Mouse (Mus musculus): ENCODE measurements at regions not wholly inside any gene's neighbourhood (a gene's known extent, or its start where the extent isn't known, plus 50 kb on each side); places are given as distances from the start of the nearest gene placed in this dataset.

DNA sequence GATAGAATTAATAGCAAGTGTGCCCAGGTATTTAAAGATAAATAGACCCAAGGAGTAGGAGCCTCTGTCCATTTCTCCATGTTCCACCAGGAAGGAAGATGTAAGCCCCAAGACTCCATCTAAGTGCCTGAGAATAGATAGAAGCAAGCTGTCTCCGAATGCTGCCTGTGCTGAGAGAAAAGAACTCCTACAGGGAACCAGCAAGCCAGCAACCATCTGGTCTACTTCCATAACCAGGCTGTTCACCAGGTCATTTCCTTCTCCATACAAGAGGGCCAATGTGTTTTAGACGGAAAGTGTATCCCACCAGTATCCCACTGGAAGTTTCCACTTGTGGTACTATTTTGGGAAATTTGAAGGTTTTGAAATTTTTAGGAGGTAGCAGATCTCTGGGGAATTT lies 418.4 kb upstream of the Camk1g start:
- no peaks in the 10 kb centered on the region for H3K4me1 ChIP-seq (replicated peaks)
- no peak overlapping the region for H3K27ac ChIP-seq
- H3K27me3 ChIP-seq = no peaks in the 10 kb centered on the region
- H3K9ac ChIP-seq = no peak overlapping the region
- WGBS = 75% methylated on average over 2 of the region's 2 CpGs
- no peaks in the 10 kb centered on the region for H3K36me3 ChIP-seq
- no peak overlapping the region for H3K4me3 ChIP-seq
- no peak for ATAC-seq (replicated peaks; ENCODE audit: insufficient number of reproducible peaks, insufficient read depth, low FRiP score, low read depth)
- no peaks in the 10 kb centered on the region for H3K9me3 ChIP-seq (replicated peaks)
- no peak overlapping the region for H3K4me2 ChIP-seq

DNA sequence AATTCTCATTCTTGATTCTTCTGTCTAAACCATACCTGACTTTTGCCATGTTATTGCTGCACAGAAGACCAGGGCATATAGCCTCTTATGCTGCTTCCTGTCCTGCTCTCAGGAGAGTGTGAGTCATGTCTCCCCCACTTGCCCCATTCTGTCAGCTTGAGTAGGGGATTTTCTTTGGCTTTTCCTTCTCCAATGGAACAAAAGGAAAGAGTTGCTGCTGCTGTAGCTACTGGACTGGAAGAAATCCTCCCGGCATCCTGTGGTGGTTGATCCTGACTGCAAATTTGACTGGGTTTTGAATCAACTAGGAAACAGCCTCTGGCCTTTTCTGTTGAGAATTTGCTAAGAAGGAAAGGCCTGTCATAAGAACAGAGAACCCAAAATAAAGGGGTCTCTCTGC lies 417.3 kb upstream of the Camk1g start:
- H3K4me3 ChIP-seq = no peak overlapping the region
- 72% methylated on average over 1 of the region's 1 CpGs for WGBS
- no peak overlapping the region for H3K4me2 ChIP-seq
- H3K27me3 ChIP-seq = no peaks in the 10 kb centered on the region
- H3K9me3 ChIP-seq (replicated peaks) = no peaks in the 10 kb centered on the region
- H3K9ac ChIP-seq = no peak overlapping the region
- H3K27ac ChIP-seq = no peak overlapping the region
- H3K4me1 ChIP-seq (replicated peaks) = no peaks in the 10 kb centered on the region
- H3K36me3 ChIP-seq = no peaks in the 10 kb centered on the region
- no peak for ATAC-seq (replicated peaks; ENCODE audit: insufficient number of reproducible peaks, insufficient read depth, low FRiP score, low read depth)

DNA sequence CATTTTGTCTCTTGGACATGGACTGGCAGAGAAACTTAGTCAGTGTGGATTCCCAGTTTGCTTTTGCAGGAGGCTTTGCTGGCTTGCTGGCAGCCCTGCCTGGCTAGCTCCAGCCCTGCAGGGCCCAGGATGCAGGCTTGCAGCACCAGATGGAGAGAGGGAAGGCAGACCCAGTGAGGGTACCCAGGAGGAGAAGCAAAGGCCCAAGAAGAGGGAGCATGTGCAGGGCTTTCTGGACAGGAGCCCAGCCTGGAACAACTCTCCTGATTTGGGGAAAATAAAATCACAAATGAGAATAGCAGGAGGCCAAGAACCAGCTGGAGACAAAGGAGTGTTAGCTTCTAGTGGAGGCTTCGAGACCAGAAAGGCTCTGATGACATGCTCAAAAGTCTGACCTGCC lies 414.9 kb upstream of the Camk1g start:
- Histone ChIP-seq H3K4me1 (replicated peaks) (no peaks in the 10 kb centered on the region), H3K36me3 (no peaks in the 10 kb centered on the region), H3K4me3 (no peak overlapping the region), H3K27me3 (no peaks in the 10 kb centered on the region), H3K9ac (no peak overlapping the region), H3K27ac (no peak overlapping the region), H3K4me2 (no peak overlapping the region), H3K9me3 (replicated peaks) (no peaks in the 10 kb centered on the region)
- WGBS = 54% methylated on average over 1 of the region's 1 CpGs
- no peak for ATAC-seq (replicated peaks; ENCODE audit: insufficient number of reproducible peaks, insufficient read depth, low FRiP score, low read depth)

DNA sequence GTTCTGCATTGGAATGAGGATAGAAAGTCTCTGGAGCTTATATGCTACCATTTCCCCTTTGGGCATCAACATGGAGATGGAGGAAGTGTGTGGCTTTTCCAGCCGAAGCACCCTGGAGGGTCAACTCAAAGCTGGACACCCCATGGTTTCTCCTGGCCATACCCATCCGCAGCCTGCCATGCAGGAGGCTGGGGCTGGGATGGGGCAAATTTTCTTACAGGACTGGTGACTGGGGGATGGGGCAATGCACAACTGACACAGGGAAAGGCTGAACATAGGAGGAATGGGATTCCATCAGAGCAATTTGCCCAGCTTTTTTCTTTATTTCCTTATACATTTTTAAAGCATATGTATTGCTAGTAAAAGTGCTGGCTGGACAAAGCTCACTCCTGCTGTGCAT lies 414.4 kb upstream of the Camk1g start:
- no peaks in the 10 kb centered on the region for H3K4me1 ChIP-seq (replicated peaks)
- no peaks in the 10 kb centered on the region for H3K9me3 ChIP-seq (replicated peaks)
- no peak for ATAC-seq (replicated peaks; ENCODE audit: insufficient number of reproducible peaks, insufficient read depth, low FRiP score, low read depth)
- H3K9ac ChIP-seq = no peak overlapping the region
- no peak overlapping the region for H3K4me3 ChIP-seq
- H3K27ac ChIP-seq = no peak overlapping the region
- no peak overlapping the region for H3K4me2 ChIP-seq
- H3K27me3 ChIP-seq = no peaks in the 10 kb centered on the region
- WGBS = 71% methylated on average over 2 of the region's 2 CpGs
- H3K36me3 ChIP-seq = no peaks in the 10 kb centered on the region

DNA sequence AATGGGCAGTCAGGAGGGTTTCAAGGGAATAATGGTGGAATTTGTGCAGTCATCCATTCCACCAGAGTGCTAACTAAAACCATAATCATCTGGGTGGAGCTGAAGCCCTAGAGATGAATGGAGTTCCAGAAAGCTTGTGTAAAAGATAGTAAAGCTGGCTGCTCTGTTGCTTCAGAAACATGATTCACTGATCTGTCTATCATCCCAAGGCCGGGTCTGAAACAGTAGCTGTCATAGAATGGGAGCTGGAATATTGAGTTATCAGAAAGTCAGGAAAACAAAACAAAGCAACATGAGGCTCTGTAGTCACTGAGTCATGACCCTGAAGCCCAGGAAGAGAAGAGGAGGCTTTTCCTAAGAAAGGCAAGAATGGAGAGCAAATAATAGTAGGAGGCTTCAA lies 408.1 kb upstream of the Camk1g start:
- no peaks in the 10 kb centered on the region for H3K9me3 ChIP-seq (replicated peaks)
- no peak overlapping the region for H3K27ac ChIP-seq
- no peaks in the 10 kb centered on the region for H3K4me1 ChIP-seq (replicated peaks)
- H3K36me3 ChIP-seq = no peaks in the 10 kb centered on the region
- H3K27me3 ChIP-seq = no peaks in the 10 kb centered on the region
- WGBS = 44% methylated on average over 1 of the region's 1 CpGs
- H3K9ac ChIP-seq = no peak overlapping the region
- no peak for ATAC-seq (replicated peaks; ENCODE audit: insufficient number of reproducible peaks, insufficient read depth, low FRiP score, low read depth)
- no peak overlapping the region for H3K4me2 ChIP-seq
- no peak overlapping the region for H3K4me3 ChIP-seq

DNA sequence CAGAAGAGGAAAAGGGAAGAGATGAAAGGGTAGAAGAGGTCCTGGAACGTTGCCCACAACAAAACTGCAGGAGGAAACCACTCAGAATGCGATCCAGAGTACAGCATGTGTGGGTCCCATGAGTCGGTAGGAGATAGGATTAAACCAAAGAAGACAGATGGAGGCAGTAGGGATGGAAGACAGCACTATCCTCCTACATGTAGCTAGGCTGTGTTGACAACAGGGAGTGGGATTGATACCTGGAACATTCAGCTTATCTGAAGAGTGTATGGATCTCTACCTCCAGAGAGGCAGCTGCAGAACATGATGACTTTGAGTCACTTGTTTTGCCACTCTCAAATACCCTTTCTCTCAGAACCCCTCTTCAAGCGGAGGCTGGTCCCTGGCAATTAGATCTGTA lies 399.4 kb upstream of the Camk1g start:
- Histone ChIP-seq H3K27me3 (no peaks in the 10 kb centered on the region), H3K4me2 (no peak overlapping the region), H3K9me3 (replicated peaks) (no peaks in the 10 kb centered on the region), H3K4me1 (replicated peaks) (no peaks in the 10 kb centered on the region), H3K36me3 (no peaks in the 10 kb centered on the region), H3K9ac (no peak overlapping the region), H3K27ac (no peak overlapping the region), H3K4me3 (no peak overlapping the region)
- ATAC-seq (replicated peaks; ENCODE audit: insufficient number of reproducible peaks, insufficient read depth, low FRiP score, low read depth) = no peak
- 60% methylated on average over 4 of the region's 4 CpGs for WGBS

DNA sequence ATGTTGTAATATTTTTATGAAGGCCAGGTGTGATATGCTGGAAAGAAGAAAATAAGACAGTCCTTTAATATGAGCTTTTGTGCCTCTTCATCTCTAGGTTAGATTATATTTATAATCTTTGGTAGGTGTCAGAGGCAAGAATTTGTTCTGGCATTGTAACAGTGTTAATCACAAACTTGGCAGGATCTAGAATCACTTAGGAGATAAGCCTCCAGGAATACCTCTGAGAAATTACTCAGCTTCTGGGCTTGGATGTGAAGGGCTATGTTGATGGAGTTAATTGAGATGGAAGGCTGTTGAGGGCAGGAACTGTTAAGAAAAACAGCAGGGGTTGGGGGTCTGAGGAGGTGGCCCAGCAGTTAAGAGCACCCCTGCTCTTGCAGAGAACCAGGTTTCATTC lies 394.0 kb upstream of the Camk1g start:
- Histone ChIP-seq H3K9ac (no peak overlapping the region), H3K9me3 (replicated peaks) (no peaks in the 10 kb centered on the region), H3K4me1 (replicated peaks) (no peaks in the 10 kb centered on the region), H3K27ac (no peak overlapping the region), H3K4me3 (no peak overlapping the region), H3K27me3 (no peaks in the 10 kb centered on the region), H3K4me2 (no peak overlapping the region), H3K36me3 (no peaks in the 10 kb centered on the region)
- no peak for ATAC-seq (replicated peaks; ENCODE audit: insufficient number of reproducible peaks, insufficient read depth, low FRiP score, low read depth)

DNA sequence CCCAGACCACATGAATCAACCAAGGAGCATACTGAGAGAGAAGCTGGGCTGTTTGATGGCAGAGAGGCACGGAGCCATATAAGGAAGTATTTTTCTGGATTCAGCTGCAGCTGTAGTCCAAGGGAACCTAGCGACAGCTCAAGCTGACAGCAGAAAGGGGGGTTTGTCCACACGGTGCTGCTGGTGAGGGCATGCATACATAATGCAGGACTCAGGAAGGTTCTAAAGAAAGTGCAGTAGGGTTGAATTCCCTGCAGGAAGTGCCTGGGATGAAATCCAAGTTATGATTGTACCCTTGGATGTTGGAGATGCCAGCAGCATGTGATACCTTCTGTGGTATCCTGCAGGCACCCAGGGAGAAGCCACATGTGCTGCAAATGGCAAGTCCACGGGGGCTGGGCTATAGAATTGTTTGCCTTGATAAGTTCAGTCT lies 381.7 kb upstream of the Camk1g start:
- ATAC-seq (replicated peaks; ENCODE audit: insufficient number of reproducible peaks, insufficient read depth, low FRiP score, low read depth) = no peak

DNA sequence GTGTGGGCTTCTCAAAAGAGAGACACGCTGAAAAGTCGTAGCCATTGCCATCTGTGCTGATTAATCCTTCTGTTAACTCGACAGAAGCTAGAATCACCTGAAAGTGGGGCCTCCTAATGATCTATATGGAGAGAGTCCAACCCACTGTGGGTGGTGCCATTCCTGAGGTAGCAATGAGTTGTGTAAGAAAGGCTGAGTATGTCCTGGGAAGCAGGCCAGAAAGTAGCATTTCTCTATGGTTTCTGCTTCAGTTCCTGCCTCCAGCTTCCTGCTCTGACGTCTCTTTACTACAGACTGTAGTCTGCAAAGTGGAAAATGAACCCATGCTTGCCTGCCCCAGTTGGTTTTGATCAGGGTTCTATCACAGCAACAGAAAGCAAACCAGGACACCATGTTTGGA lies 380.8 kb upstream of the Camk1g start:
- ATAC-seq (replicated peaks; ENCODE audit: insufficient number of reproducible peaks, insufficient read depth, low FRiP score, low read depth) = no peak

More for the DNA sequence above, 381.7 kb upstream of the Camk1g start:
- Histone ChIP-seq H3K9ac (no peak overlapping the region), H3K4me1 (replicated peaks) (peaks cover 5% of the 10 kb centered on the region; the same call in 1 of the 2 replicates), H3K36me3 (no peaks in the 10 kb centered on the region), H3K9me3 (replicated peaks) (no peaks in the 10 kb centered on the region), H3K4me2 (no peak overlapping the region), H3K27me3 (no peaks in the 10 kb centered on the region), H3K27ac (no peak overlapping the region), H3K4me3 (no peak overlapping the region)
- 33% methylated on average over 4 of the region's 4 CpGs for WGBS

DNA sequence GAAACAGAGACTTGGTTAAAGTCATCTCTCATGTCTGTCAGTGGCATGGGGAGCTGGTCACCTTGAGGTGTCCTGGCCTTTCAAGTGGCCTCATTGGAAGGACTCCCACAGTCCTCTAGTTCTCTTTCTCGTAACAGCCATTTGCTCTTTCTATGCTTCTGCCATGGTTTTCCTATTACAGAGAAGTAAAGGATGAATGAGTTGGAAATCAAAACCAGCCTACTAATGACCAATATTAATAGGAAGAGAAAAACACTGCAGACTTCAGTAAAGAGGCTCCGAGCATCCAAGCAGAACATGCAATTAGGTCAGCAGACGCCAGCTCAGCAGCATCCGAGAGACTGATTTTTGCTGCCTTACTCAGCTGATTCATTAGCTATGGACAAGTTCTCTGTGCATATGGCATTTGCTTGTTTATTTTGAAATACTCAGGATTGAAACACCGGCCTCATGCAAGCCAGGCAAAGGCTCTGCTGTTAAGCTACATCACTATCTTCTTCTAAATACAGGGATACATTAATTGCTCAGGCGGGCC lies 377.4 kb upstream of the Camk1g start:
- ATAC-seq (replicated peaks; ENCODE audit: insufficient number of reproducible peaks, insufficient read depth, low FRiP score, low read depth) = no peak

More for the DNA sequence above, 380.8 kb upstream of the Camk1g start:
- H3K36me3 ChIP-seq = no peaks in the 10 kb centered on the region
- no peak overlapping the region for H3K27ac ChIP-seq
- no peak overlapping the region for H3K4me3 ChIP-seq
- H3K9me3 ChIP-seq (replicated peaks) = no peaks in the 10 kb centered on the region
- 54% methylated on average over 4 of the region's 4 CpGs for WGBS
- H3K27me3 ChIP-seq = no peaks in the 10 kb centered on the region
- H3K4me2 ChIP-seq = no peak overlapping the region
- peaks cover 5% of the 10 kb centered on the region; the same call in 1 of the 2 replicates for H3K4me1 ChIP-seq (replicated peaks)
- H3K9ac ChIP-seq = no peak overlapping the region

DNA sequence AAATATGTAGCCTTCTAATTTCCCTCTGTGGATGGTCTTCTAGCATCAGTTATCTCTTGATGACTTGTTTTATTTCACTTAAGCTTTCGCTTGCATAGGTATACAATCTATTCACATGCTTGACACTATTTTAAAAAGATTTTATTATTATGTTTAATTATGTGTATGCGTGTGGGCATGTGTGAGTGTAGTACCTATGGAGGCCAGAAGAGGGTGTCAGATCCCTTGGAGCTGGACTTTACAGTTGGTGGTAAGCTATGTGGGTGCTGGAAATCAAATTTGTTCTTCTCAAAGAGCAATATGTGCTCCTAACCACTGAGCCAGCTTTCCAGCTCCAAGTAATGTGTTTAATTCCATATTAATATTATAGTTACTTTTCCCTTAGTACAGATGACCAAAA lies 372.6 kb upstream of the Camk1g start:
- H3K27me3 ChIP-seq = no peaks in the 10 kb centered on the region
- WGBS = 85% methylated on average over 2 of the region's 2 CpGs
- H3K4me2 ChIP-seq = no peak overlapping the region
- no peak overlapping the region for H3K9ac ChIP-seq
- no peaks in the 10 kb centered on the region for H3K36me3 ChIP-seq
- H3K4me1 ChIP-seq (replicated peaks) = no peaks in the 10 kb centered on the region
- no peak for ATAC-seq (replicated peaks; ENCODE audit: insufficient number of reproducible peaks, insufficient read depth, low FRiP score, low read depth)
- H3K27ac ChIP-seq = no peak overlapping the region
- H3K4me3 ChIP-seq = no peak overlapping the region
- no peaks in the 10 kb centered on the region for H3K9me3 ChIP-seq (replicated peaks)

More for the DNA sequence above, 377.4 kb upstream of the Camk1g start:
- no peaks in the 10 kb centered on the region for H3K36me3 ChIP-seq
- peaks cover 5% of the 10 kb centered on the region; the same call in 1 of the 2 replicates for H3K4me1 ChIP-seq (replicated peaks)
- no peak overlapping the region for H3K4me2 ChIP-seq
- H3K27ac ChIP-seq = no peak overlapping the region
- no peaks in the 10 kb centered on the region for H3K27me3 ChIP-seq
- no peak overlapping the region for H3K4me3 ChIP-seq
- no peaks in the 10 kb centered on the region for H3K9me3 ChIP-seq (replicated peaks)
- WGBS = 80% methylated on average over 6 of the region's 6 CpGs
- H3K9ac ChIP-seq = no peak overlapping the region

DNA sequence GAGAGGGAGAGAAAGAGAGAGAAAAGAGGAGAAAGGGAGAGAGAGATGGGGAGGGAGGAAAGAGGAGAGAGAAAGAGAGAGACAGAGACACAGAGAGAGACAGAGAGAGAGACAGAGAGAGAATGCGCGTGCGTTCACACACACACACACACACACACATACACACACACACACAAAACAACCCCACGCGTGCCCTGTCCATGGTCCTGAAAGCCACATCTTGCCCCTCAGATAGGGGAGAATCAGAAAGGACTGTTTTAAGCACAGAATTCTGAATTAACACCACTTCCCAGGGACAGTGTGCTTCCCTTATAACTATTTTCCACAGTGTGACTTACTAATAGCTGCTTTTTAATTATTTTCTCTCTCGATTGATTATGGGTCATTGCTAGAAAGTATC lies 368.7 kb upstream of the Camk1g start:
- H3K4me3 ChIP-seq = no peak overlapping the region
- no peaks in the 10 kb centered on the region for H3K9me3 ChIP-seq (replicated peaks)
- H3K4me1 ChIP-seq (replicated peaks) = no peaks in the 10 kb centered on the region
- no peak overlapping the region for H3K9ac ChIP-seq
- H3K4me2 ChIP-seq = no peak overlapping the region
- no peak overlapping the region for H3K27ac ChIP-seq
- H3K36me3 ChIP-seq = no peaks in the 10 kb centered on the region
- 46% methylated on average over 6 of the region's 6 CpGs for WGBS
- H3K27me3 ChIP-seq = no peaks in the 10 kb centered on the region
- no peak for ATAC-seq (replicated peaks; ENCODE audit: insufficient number of reproducible peaks, insufficient read depth, low FRiP score, low read depth)
